Mouse (Mus musculus) liver, embryonic 15.5 days (tissue): ENCODE measurements around the gene Sltm. TPM values are rescaled to one million over a fixed set of nuclear protein-coding genes. Genes with fewer than 3 reads are reported as not detected.

ENCODE experiments used
- ATAC-seq: fragments of 200-750 bp; cut with Nextera tagmentation; 2 replicates; pipeline ENCODE4 v1.8.0; 2017; ENCODE audit warnings: moderate number of reproducible peaks, mild to moderate bottlenecking, moderate library complexity; ENCODE audit not compliant: insufficient read depth
- H3K27ac ChIP-seq: fragments of 300-500 bp; sonication (generic); replicated peaks from 2 replicates; pipeline ENCODE4 v1.5.1; 2015; ENCODE audit warnings: mild to moderate bottlenecking, inconsistent platforms
- H3K27me3 ChIP-seq: fragments of 300-500 bp; sonication (generic); 2 replicates; pipeline ENCODE4 v1.6.1; 2015; ENCODE audit warnings: mild to moderate bottlenecking, inconsistent platforms
- H3K36me3 ChIP-seq: fragments of 300-500 bp; sonication (generic); replicated peaks from 2 replicates; pipeline ENCODE4 v1.6.1; 2015; ENCODE audit warnings: moderate library complexity, mild to moderate bottlenecking, inconsistent platforms
- H3K4me1 ChIP-seq: fragments of 300-500 bp; sonication (generic); replicated peaks from 2 replicates; pipeline ENCODE4 v1.6.1; 2015; ENCODE audit warnings: inconsistent platforms
- H3K4me2 ChIP-seq: fragments of 300-500 bp; sonication (generic); 2 replicates; pipeline ENCODE4 v1.6.1; 2015; ENCODE audit warnings: moderate library complexity, mild to moderate bottlenecking, inconsistent platforms
- H3K4me3 ChIP-seq: fragments of 300-500 bp; sonication (generic); replicated peaks from 2 replicates; pipeline ENCODE4 v1.5.1; 2015; ENCODE audit warnings: mild to moderate bottlenecking, inconsistent platforms
- H3K9ac ChIP-seq: fragments of 300-500 bp; sonication (generic); 2 replicates; pipeline ENCODE4 v1.6.1; 2015; ENCODE audit warnings: moderate library complexity, mild to moderate bottlenecking, inconsistent platforms
- H3K9me3 ChIP-seq: fragments of 300-500 bp; sonication (generic); replicated peaks from 2 replicates; pipeline ENCODE4 v1.6.1; 2016; ENCODE audit warnings: inconsistent platforms
- WGBS: fragments of 180-500 bp; shearing (Covaris S2); methylation state at CpG from one replicate; pipeline ENCODE4 v1.1.7; 2015; ENCODE audit warnings: mixed read lengths; ENCODE audit not compliant: insufficient replicate concordance; 5-methylcytosine and 5-hydroxymethylcytosine counted together
- polyA plus RNA-seq: library from polyadenylated mRNA; unstranded; fragments of >200 nt; fragmentation: Nextera tagmentation; extraction: Ambion mirVana; gene quantifications from 2 replicates; pipeline ENCODE4 v1.2.1, GENCODE M21; 2015

Sltm gene
- 14.8 and 15.6 TPM in 2 replicates for polyA plus RNA-seq

GRCm38 (mm10) chr9:70542305-70543041 is at the start of gene Sltm:
Sltm (plus strand) TSS chr9:70542754.
- peak within 1 kb of the TSS; percentile 100 for H3K27ac ChIP-seq
- peak; percentile 94 for ATAC-seq
- peak within 1 kb of the TSS; percentile 90 for H3K9ac ChIP-seq
- no peaks in the 10 kb centered on the region for H3K9me3 ChIP-seq
- no peaks in the 10 kb centered on the region for H3K36me3 ChIP-seq
- H3K4me2 ChIP-seq = peak within 1 kb of the TSS; percentile 91
- H3K4me1 ChIP-seq = peaks cover 18% of the 10 kb centered on the region
- H3K4me3 ChIP-seq = peak within 1 kb of the TSS; percentile 84
- H3K27me3 ChIP-seq = no peaks in the 10 kb centered on the region
- WGBS = under 1% methylated on average over 74 of the region's 75 CpGs

GRCm38 (mm10) chr9:70493038-70493437 is 49.5 kb upstream of the Sltm start:
- ATAC-seq = peak; percentile 56; the same call in 1 of the 2 replicates
- Histone ChIP-seq H3K36me3 (peaks cover 18% of the 10 kb centered on the region), H3K27ac (no peak overlapping the region), H3K4me3 (no peak overlapping the region), H3K27me3 (no peaks in the 10 kb centered on the region), H3K9ac (no peak overlapping the region), H3K4me1 (peaks cover 35% of the 10 kb centered on the region), H3K4me2 (peak overlapping the region; percentile 6; the same call in 1 of the 2 replicates), H3K9me3 (no peaks in the 10 kb centered on the region)
- whole genome bisulfite sequencing = 24% methylated on average over 2 of the region's 2 CpGs

- peaks cover 42% of the 10 kb centered on the region for H3K4me1 ChIP-seq
- H3K9me3 ChIP-seq = no peaks in the 10 kb centered on the region
- H3K27ac ChIP-seq = peak overlapping the region; percentile 48; the same call in 1 of the 2 replicates
- no peak overlapping the region for H3K9ac ChIP-seq
- peaks cover 12% of the 10 kb centered on the region; the same call in 1 of the 2 replicates for H3K36me3 ChIP-seq
- ATAC-seq = no peak
- H3K4me3 ChIP-seq = no peak overlapping the region
- H3K4me2 ChIP-seq = no peak overlapping the region
- no peaks in the 10 kb centered on the region for H3K27me3 ChIP-seq
Observed at GRCm38 (mm10) chr9:70496990-70497389, 45.6 kb upstream of the Sltm start.

- Histone ChIP-seq H3K27me3 (0 out of 2 replicates have a peak, but pooled peaks cover 8% of the 10 kb centered on the region), H3K4me1 (peaks cover 28% of the 10 kb centered on the region), H3K4me2 (peak overlapping the region; percentile 71), H3K9ac (peak overlapping the region; percentile 91), H3K4me3 (peak overlapping the region; percentile 84), H3K27ac (peak overlapping the region; percentile 96), H3K36me3 (0 out of 2 replicates have a peak, but pooled peaks cover 3% of the 10 kb centered on the region), H3K9me3 (no peaks in the 10 kb centered on the region)
- WGBS = 27% methylated on average over 10 of the region's 10 CpGs
- no peak for ATAC-seq
Observed at GRCm38 (mm10) chr9:70502284-70503014, 40.1 kb upstream of the Sltm start.

GRCm38 (mm10) chr9:70503015-70503603 is 39.4 kb upstream of the Sltm start:
- Histone ChIP-seq H3K4me2 (peak overlapping the region; percentile 71), H3K4me1 (peaks cover 24% of the 10 kb centered on the region), H3K27ac (peak overlapping the region; percentile 96), H3K36me3 (0 out of 2 replicates have a peak, but pooled peaks cover 3% of the 10 kb centered on the region), H3K4me3 (peak overlapping the region; percentile 84), H3K9ac (peak overlapping the region; percentile 91), H3K9me3 (no peaks in the 10 kb centered on the region), H3K27me3 (0 out of 2 replicates have a peak, but pooled peaks cover 8% of the 10 kb centered on the region)
- WGBS = 1% methylated on average over 63 of the region's 70 CpGs
- peak; percentile 83 for ATAC-seq

GRCm38 (mm10) chr9:70503626-70504041 is 38.9 kb upstream of the Sltm start, which contains the start of gene Rnf111:
Rnf111 (minus strand) TSS chr9:70503725.
- Histone ChIP-seq H3K9ac (peak within 1 kb of the TSS; percentile 91), H3K4me3 (peak within 1 kb of the TSS; percentile 84), H3K9me3 (no peaks in the 10 kb centered on the region), H3K4me1 (peaks cover 22% of the 10 kb centered on the region), H3K36me3 (0 out of 2 replicates have a peak, but pooled peaks cover 3% of the 10 kb centered on the region), H3K4me2 (peak within 1 kb of the TSS; percentile 71), H3K27ac (peak within 1 kb of the TSS; percentile 96), H3K27me3 (0 out of 2 replicates have a peak, but pooled peaks cover 8% of the 10 kb centered on the region)
- peak; percentile 94 for ATAC-seq
- WGBS = 0% methylated on average over 45 of the region's 45 CpGs

GRCm38 (mm10) chr9:70506186-70506585 is 36.4 kb upstream of the Sltm start:
- Histone ChIP-seq H3K27ac (no peak overlapping the region), H3K4me2 (no peak overlapping the region), H3K9me3 (no peaks in the 10 kb centered on the region), H3K9ac (no peak overlapping the region), H3K36me3 (no peaks in the 10 kb centered on the region), H3K27me3 (0 out of 2 replicates have a peak, but pooled peaks cover 8% of the 10 kb centered on the region), H3K4me1 (peaks cover 30% of the 10 kb centered on the region), H3K4me3 (no peak overlapping the region)
- WGBS = 47% methylated on average over 2 of the region's 2 CpGs
- ATAC-seq = no peak

GRCm38 (mm10) chr9:70506787-70507186 is 35.8 kb upstream of the Sltm start:
- no peak overlapping the region for H3K4me2 ChIP-seq
- H3K27me3 ChIP-seq = 0 out of 2 replicates have a peak, but pooled peaks cover 8% of the 10 kb centered on the region
- no peak overlapping the region for H3K4me3 ChIP-seq
- no peak for ATAC-seq
- no peaks in the 10 kb centered on the region for H3K9me3 ChIP-seq
- H3K4me1 ChIP-seq = peaks cover 24% of the 10 kb centered on the region
- no peak overlapping the region for H3K27ac ChIP-seq
- H3K9ac ChIP-seq = no peak overlapping the region
- 64% methylated on average over 8 of the region's 8 CpGs for WGBS
- no peaks in the 10 kb centered on the region for H3K36me3 ChIP-seq

GRCm38 (mm10) chr9:70509906-70510525 is 32.5 kb upstream of the Sltm start:
- Histone ChIP-seq H3K4me2 (no peak overlapping the region), H3K27ac (peak overlapping the region; percentile 38), H3K4me1 (0 out of 2 replicates have a peak, but pooled peaks cover 10% of the 10 kb centered on the region), H3K27me3 (0 out of 2 replicates have a peak, but pooled peaks cover 8% of the 10 kb centered on the region), H3K36me3 (no peaks in the 10 kb centered on the region), H3K4me3 (no peak overlapping the region), H3K9ac (no peak overlapping the region), H3K9me3 (no peaks in the 10 kb centered on the region)
- no peak for ATAC-seq
- 51% methylated on average over 4 of the region's 4 CpGs for WGBS

- no peak for ATAC-seq
- 48% methylated on average over 10 of the region's 10 CpGs for WGBS
- Histone ChIP-seq H3K27me3 (0 out of 2 replicates have a peak, but pooled peaks cover 6% of the 10 kb centered on the region), H3K4me2 (no peak overlapping the region), H3K36me3 (no peaks in the 10 kb centered on the region), H3K9me3 (no peaks in the 10 kb centered on the region), H3K4me3 (no peak overlapping the region), H3K27ac (no peak overlapping the region), H3K4me1 (0 out of 2 replicates have a peak, but pooled peaks cover 10% of the 10 kb centered on the region), H3K9ac (no peak overlapping the region)
Observed at GRCm38 (mm10) chr9:70510998-70511583, 31.5 kb upstream of the Sltm start.
